Mouse (Mus musculus) ovary, postnatal 36 days (tissue): ENCODE measurements around the gene Aip.
"Not testable (repeated sequence)": the region's sequence is repeated elsewhere in the genome, so short reads cannot be mapped to it uniquely, and the experiment has no call there.

Source experiments
- DNase-seq: peaks from one replicate; pipeline ENCODE4 v3.0.0; 2022; ENCODE audit warnings: low spot score, mixed read lengths

Aip gene

DNA sequence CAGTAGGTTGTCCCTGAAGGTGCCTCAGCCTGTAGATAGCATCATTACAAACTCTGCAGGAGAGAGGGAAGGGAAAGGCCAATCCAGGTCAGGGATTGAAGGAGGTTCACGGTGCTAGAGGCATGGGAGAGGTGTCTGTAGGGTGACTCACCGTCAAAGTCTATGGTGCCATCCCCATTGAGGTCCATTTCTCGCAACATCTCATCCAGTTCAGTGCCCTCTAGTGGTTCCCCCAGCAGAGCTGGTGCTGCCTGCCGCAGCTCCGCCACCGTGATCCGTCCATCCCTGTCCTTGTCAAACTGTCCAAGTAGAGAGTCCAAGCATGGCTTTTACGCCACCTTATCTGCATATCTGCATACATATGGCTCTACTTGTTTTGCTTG, 10.3 kb upstream of the Aip start:
- DNase-seq: not testable (repeated sequence)

DNA sequence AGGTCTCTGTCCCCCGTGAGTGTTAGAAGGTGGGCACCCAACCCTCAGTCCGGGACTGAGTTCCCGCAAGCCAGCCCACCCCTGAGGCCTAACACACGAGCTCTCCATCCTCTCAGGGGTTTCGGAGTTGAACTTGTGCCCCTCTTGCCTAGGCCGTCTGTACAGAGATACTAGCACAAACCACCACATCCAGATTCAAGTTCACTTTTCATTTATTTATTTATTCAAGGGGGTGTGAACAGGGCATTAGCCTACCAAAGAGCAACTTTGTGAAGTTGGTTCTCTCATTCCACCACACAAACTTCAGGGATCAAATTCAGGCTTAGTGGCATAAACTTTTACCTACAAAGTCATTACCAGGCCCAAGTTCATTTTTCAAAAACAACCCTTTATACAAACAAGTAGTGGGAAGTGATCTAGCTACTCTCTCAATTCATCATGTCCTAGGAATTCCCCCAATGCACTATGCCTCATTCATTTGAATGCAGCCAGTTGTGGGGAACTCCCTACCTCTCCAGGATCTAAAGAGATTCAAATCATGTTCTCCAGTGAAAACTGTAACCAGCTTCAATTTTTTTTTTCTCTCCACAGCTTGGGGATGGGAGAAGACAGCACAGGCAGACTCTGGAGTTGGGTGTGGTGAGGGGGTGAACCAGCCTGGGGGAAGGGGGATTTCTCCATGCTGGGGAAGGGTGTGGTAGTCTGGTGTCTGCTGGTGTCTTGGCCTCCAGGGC, 9.7 kb upstream of the Aip start:
- not testable (repeated sequence) for DNase-seq

DNA sequence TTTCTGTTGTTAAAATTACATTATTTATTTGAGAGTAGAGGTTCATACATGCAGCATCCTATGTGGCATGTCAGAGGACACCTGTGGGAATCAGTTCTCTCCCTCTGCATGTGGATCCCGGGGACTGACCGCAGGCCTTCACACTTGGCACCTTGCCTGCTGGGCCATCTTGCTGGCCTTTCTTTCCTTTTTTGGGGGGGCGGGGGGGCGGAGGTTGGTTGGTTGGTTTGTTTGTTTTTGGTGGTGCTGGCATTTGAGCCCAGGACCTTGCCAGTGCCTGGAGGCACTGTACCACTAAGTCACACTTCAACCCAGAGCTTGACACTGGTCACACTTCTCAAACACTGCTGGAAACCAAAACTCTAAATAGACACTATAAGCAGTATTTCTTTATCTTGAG, 8.7 kb upstream of the Aip start:
- DNase-seq: no peak

DNA sequence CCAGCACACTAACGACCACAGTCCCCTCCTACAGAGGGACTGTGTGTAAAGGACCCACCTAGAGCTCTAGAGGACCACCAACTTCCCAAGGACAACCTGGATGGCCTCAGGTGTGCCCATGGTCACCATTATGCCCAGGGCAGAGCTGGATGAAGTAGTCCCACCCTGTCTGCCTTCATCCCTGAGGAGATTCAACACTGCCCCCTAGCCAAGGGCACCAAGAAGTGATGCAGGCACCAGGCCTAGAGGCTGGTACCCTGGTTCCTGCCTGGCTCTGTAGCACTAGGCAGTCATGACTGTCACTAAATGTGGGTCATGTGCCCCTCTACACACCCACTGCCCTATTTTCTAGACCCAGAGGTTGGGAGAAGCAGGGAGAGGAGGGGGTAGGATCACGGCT, 6.1 kb upstream of the Aip start:
- no peak for DNase-seq

GRCm38 (mm10) chr19:4131075-4131474, 5.4 kb upstream of the Aip start:
- DNase-seq: no peak

- no peak for DNase-seq
These were observed 4.4 kb upstream of the Aip start for GRCm38 (mm10) chr19:4130106-4130505.

DNA sequence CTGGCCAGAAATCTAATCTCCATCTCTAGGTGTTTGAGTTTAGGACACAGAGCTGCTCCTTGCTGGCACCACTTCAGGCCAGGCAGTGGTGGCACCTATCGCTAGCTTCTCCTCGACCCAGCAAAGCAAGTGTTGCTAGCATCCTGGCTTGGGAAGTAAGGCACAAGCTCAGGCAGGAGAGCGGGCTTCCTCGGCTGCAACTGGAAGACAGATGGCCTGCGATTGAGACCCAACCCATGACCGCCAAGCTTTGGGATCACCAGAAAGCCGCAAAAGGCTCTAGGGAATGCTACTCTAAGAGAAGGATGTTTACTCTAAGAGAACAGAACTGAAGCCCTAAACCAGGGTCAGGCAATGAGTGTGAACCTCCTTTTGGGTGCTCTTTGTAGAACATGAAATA, 3.8 kb upstream of the Aip start:
- DNase-seq: no peak

GRCm38 (mm10) chr19:4126759-4127495, 1.3 kb upstream of the Aip start:
- no peak for DNase-seq

DNA sequence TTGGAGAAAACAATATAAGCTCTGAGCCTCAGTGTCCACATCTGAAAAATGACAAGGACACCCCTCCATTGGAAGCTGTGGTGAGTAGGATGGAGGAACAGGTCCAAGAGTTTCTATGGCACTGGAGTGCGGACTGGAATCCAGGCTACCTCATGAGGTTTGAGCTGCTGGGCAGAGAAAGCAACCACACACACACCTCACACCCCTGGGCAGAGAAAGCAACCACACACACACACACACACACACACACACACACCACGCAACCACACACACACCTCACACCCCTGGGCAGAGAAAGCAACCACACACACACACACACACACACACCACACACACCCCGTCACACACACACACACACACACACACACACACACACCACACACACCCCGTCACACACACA, 390 bp downstream of the Aip start:
- DNase-seq: not testable (repeated sequence)

GRCm38 (mm10) chr19:4124432-4124831, 1.2 kb downstream of the Aip start:
- DNase-seq: no peak

DNA sequence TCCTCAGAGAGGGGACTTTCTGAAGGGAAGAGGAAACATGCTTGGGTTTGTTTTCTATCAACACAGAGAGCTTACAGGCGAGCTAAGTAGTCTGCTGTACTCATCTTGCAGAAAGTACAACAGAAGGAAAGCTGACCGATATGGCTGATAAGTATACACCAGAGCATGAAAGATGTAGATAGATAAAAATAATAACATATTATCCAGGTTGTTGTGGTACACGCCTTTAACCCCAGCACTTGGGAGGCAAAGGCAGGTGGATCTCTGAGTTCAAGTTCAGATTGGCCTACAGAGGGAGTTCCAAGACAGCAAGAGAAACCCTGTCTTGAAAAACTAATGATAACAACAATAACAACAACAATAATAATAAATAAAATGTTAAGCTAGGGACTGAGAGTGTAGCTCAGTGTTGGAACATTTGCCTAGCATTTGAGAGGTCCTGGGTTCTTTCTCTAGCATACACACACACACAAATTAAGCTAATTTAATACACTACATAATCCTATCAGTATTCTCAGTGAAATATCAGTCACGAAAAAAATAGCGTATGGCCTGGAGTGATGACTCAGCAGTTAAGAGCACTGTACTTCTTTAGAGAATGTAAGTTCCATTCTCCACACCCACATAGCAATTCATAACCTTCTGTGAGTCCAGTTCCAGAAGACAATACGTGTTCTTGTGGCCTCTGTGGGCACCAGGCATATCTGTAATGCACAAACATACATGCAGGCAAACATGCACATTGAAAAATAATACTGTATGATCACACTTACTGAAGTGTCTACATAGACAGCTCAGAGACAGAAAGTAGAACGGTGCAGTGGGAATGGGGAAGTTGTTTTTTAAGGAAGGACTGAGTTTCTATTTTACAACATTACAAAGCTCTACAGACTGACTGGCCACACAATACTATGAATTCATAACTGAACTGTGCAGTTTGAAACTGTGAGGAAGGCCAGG, 3.0 kb downstream of the Aip start:
- no peak for DNase-seq

GRCm38 (mm10) chr19:4121896-4122295, 3.8 kb downstream of the Aip start:
- not testable (repeated sequence) for DNase-seq

DNA sequence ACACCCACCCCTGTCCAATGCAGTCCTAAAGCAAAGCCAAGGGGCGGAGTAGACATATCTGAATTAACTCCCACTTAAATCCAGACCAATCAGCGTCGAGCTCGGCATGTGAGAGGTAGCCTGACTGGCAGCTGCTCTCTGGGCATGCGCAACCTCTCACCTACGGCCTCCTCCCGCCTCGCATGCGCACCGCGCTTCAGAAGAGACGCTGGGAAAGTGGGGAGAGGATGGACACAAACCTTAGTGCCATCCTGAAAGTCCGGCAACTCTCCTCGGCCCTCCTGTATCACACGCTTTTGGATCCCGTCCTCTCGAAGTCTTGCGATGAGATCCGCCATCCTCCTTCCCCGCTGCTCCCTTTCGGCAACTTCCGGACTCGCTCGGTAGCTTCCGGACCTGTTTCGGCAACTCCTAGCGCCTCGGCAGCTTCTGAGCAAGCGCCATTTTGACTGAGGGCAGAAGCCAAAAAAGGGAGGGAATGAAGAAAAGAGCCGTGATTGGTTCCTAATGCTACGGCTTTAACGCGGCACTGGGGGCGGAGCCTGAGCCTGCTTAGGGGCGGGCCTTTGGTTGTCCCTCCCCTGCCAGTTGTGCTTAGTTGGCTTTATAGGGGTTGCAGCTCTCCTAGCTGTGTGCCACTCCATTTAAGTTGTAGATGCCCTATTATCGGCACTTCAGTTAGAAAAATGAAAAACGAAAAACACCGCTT, 4.4 kb downstream of the Aip start:
- peak; percentile 94 for DNase-seq

GRCm38 (mm10) chr19:4120496-4120895, 5.2 kb downstream of the Aip start:
- no peak for DNase-seq

GRCm38 (mm10) chr19:4119716-4120487, 5.8 kb downstream of the Aip start:
- no peak for DNase-seq

DNA sequence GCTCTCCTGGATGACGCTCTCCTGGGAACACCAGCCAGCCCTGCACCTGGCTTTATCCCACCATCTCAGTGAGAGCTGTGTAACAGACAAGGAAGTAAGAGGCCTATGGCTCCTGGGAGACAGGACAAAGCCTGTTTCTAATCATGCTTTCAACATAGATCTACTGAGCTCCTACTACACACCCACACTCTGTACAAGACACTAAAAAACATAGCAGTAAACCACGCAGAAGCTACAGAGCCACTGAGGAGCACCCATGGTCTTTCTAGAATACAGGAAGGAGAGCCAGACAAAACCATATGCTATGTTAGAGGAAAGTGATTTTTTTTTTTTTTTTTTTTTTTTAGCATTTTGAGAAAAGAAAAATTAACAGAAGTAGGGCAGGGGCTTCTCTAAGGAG, 7.3 kb downstream of the Aip start:
- DNase-seq: no peak

- DNase-seq: no peak
These were observed 8.7 kb downstream of the Aip start for GRCm38 (mm10) chr19:4117006-4117405.

- DNase-seq: no peak
These were observed 9.8 kb downstream of the Aip start for GRCm38 (mm10) chr19:4115816-4116215.

DNA sequence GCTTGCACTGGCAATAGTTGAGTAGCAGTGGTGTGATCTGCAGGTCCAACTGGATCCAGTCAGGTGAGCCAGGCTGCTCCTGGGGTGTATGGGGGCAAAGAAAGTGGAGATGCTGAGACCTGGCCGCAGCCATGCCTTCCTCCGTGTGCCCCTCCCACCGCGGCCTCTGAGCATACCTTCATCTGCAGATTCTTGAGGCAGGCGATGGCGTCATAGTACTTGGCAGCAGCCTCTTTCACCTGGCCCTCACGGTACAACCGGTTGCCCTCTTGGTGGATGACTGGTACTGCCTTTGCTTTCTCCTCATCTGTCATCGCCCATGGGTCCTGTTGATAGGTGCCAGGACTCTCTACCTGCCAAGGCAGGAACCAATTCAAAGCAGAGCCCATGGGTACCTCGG, 10.5 kb downstream of the Aip start:
- DNase-seq: no peak

DNA sequence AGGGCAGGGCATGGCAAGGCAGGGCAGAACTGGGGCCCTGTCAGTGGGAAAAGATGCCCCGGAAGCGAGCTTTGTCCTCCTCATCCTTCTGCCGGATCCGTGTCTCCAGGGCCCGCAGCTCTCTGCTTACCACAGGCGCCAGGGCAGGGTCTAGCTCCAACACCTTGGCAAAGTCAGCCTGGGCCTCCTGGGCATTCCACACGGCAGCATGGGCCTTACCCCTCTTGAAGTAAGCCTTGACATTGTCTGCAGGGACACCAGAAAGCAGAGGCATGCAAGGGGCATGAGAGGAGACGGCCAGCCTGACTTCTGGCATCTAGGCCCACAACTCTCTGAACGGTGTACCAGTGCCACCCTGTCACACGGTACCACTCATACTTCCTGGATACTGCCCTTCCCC, 11.1 kb downstream of the Aip start:
- no peak for DNase-seq

DNA sequence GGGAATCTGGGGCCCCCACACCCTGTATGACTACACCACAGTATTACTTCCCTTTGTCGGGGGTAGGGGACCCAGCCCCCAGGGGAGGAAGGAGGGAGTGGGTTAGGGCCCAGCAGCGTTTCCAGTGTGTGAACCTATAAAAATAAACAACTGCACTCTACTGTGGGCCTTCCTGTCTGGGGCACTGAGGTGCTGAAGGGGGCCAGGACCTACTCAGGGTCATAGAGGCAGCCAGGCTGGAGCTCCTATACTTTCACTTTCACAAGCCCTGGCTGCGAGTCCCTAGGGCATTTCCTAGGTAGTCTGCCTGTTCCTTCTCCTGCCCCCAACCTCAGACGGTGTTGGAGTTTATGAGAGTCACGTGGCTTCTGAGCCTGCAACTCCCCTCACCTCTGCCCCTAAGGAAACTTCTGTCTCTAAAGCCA, 11.8 kb downstream of the Aip start:
- no peak for DNase-seq
